Mouse (Mus musculus) heart, embryonic 11.5 days (tissue): ENCODE data around the gene Sfxn2. TPM values are rescaled to one million over a fixed set of nuclear protein-coding genes. Genes with fewer than 3 reads are reported as not detected.

Source experiments
- ATAC-seq: fragments of 200-750 bp; cut with Nextera tagmentation; replicated peaks from 2 replicates; pipeline ENCODE4 v1.8.0; 2017; ENCODE audit warnings: moderate library complexity; ENCODE audit not compliant: insufficient number of reproducible peaks, low FRiP score, low TSS enrichment
- H3K27ac ChIP-seq: fragments of 300-500 bp; sonication (generic); 2 replicates; pipeline ENCODE4 v1.5.1; 2014; ENCODE audit warnings: mild to moderate bottlenecking, low read depth, low read length
- H3K27me3 ChIP-seq: fragments of 300-500 bp; sonication (generic); 2 replicates; pipeline ENCODE4 v1.6.1; 2014; ENCODE audit warnings: mild to moderate bottlenecking, low read length, mixed read lengths; ENCODE audit not compliant: control insufficient read depth, insufficient read depth
- H3K36me3 ChIP-seq: fragments of 300-500 bp; sonication (generic); 2 replicates; pipeline ENCODE4 v1.6.1; 2014; ENCODE audit warnings: mild to moderate bottlenecking, low read length, moderate library complexity, mixed read lengths; ENCODE audit not compliant: control insufficient read depth, insufficient read depth
- H3K4me1 ChIP-seq: fragments of 300-500 bp; sonication (generic); 2 replicates; pipeline ENCODE4 v1.6.1; 2014; ENCODE audit warnings: low read length; ENCODE audit not compliant: control insufficient read depth, insufficient read depth
- H3K4me2 ChIP-seq: fragments of 300-500 bp; sonication (generic); 2 replicates; pipeline ENCODE4 v1.6.1; 2014; ENCODE audit warnings: mild to moderate bottlenecking, moderate library complexity
- H3K4me3 ChIP-seq: fragments of 300-500 bp; sonication (generic); 2 replicates; pipeline ENCODE4 v1.5.1; 2014; ENCODE audit warnings: low read depth, low read length
- H3K9ac ChIP-seq: fragments of 300-500 bp; sonication (generic); 2 replicates; pipeline ENCODE4 v1.6.1; 2014; ENCODE audit warnings: mild to moderate bottlenecking, low read depth, low read length, moderate library complexity
- H3K9me3 ChIP-seq: fragments of 300-500 bp; sonication (generic); replicated peaks from 2 replicates; pipeline ENCODE4 v1.6.1; 2016; ENCODE audit warnings: low read length; ENCODE audit not compliant: control insufficient read depth
- WGBS: fragments of 180-500 bp; shearing (Covaris S2); extraction: QIAGEN DNeasy Blood & Tissue Kit; methylation state at CpG from one replicate; pipeline ENCODE4 v1.1.7; 2014; ENCODE audit not compliant: insufficient replicate concordance; 5-methylcytosine and 5-hydroxymethylcytosine counted together
- polyA plus RNA-seq: library from polyadenylated mRNA; unstranded; fragments of >200 nt; fragmentation: Nextera tagmentation; extraction: Ambion mirVana; gene quantifications from 2 replicates; pipeline ENCODE4 v1.2.1, GENCODE M21; 2014

Sfxn2 gene
- polyA plus RNA-seq, 1 experiment from 2014 or later, result 10.5 TPM

- WGBS, result 80% methylated on average over 12 of the region's 12 CpGs
- no peaks in the 10 kb centered on the region for H3K9me3 ChIP-seq
- H3K9ac ChIP-seq, result peak overlapping the region; percentile 49; the same call in 1 of the 2 replicates
- H3K27me3 ChIP-seq, result no peaks in the 10 kb centered on the region
- no peak overlapping the region for H3K4me2 ChIP-seq
- H3K4me3 ChIP-seq, result no peak overlapping the region
- peak overlapping the region; percentile 73 for H3K27ac ChIP-seq
- ATAC-seq, result no peak
- peaks cover 2% of the 10 kb centered on the region; the same call in 1 of the 2 replicates for H3K36me3 ChIP-seq
- peaks cover 62% of the 10 kb centered on the region for H3K4me1 ChIP-seq
Measured at GRCm38 (mm10) chr19:46646041-46646481, 72.9 kb downstream of the Sfxn2 start.

DNA sequence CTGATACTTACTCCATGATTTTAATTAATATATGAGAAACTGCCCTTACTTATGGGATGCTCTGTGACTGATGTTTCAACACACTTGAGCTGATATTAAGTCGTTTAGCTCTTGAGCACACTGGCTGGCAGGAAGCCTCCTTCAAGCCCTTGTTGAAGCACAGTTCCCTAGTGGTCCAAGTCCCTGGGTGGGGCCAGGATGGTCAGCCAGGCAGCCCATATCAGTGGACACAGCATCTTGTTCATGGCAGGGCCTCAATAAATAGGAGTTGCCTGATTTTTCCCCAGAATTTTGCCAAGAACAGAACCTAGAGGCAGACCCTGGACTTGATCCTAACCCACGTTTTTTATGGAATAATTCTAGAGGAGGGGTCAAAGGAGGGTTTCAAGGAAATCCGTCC lies 74.1 kb downstream of the Sfxn2 start:
- no peaks in the 10 kb centered on the region for H3K9me3 ChIP-seq
- no peak for ATAC-seq
- H3K9ac ChIP-seq, result no peak overlapping the region
- no peak overlapping the region for H3K4me2 ChIP-seq
- H3K36me3 ChIP-seq, result peaks cover 6% of the 10 kb centered on the region
- H3K27ac ChIP-seq, result no peak overlapping the region
- H3K27me3 ChIP-seq, result no peaks in the 10 kb centered on the region
- H3K4me3 ChIP-seq, result no peak overlapping the region
- WGBS, result 66% methylated on average over 3 of the region's 3 CpGs
- H3K4me1 ChIP-seq, result peaks cover 51% of the 10 kb centered on the region

Other genes with a start within 250 kb of the Sfxn2 start
- gene Psd, start 246.2 kb upstream of the Sfxn2 start, polyA plus RNA-seq, result 8.8 and 9.1 TPM in 2 replicates
- gene Fbxl15, start 245.2 kb upstream of the Sfxn2 start, polyA plus RNA-seq, result 9.6 and 9.7 TPM in 2 replicates
- 124 and 139 TPM in 2 replicates for gene Cuedc2, start 234.7 kb upstream of the Sfxn2 start, polyA plus RNA-seq
- gene Mfsd13a, start 232.2 kb upstream of the Sfxn2 start, polyA plus RNA-seq, result 3.1 and 4.0 TPM in 2 replicates
- gene 2310034G01Rik, start 223.1 kb upstream of the Sfxn2 start, polyA plus RNA-seq, result 0.90 and 1.0 TPM in 2 replicates
- gene Actr1a, start 177.6 kb upstream of the Sfxn2 start, polyA plus RNA-seq, result 112 and 130 TPM in 2 replicates
- 21.5 and 24.4 TPM in 2 replicates for gene Sufu, start 176.5 kb upstream of the Sfxn2 start, polyA plus RNA-seq
- 18.0 and 18.6 TPM in 2 replicates for gene Trim8, start 71.7 kb upstream of the Sfxn2 start, polyA plus RNA-seq
- gene Arl3, start 167 bp upstream of the Sfxn2 start, polyA plus RNA-seq, result 67.5 and 83.5 TPM in 2 replicates
- 41.5 and 45.9 TPM in 2 replicates for gene Wbp1l, start 25.7 kb downstream of the Sfxn2 start, polyA plus RNA-seq
- 0.97 and 1.1 TPM in 2 replicates for gene Cyp17a1, start 99.8 kb downstream of the Sfxn2 start, polyA plus RNA-seq
- gene Borcs7, start 116.5 kb downstream of the Sfxn2 start, polyA plus RNA-seq, result 14.7 and 16.5 TPM in 2 replicates
- 47.6 and 54.2 TPM in 2 replicates for gene As3mt, start 134.1 kb downstream of the Sfxn2 start, polyA plus RNA-seq
- 3.7 and 4.1 TPM in 2 replicates for gene Cnnm2, start 188.2 kb downstream of the Sfxn2 start, polyA plus RNA-seq